ENCODE assay signal across 13 mouse cellular contexts in the genomic region with DNA sequence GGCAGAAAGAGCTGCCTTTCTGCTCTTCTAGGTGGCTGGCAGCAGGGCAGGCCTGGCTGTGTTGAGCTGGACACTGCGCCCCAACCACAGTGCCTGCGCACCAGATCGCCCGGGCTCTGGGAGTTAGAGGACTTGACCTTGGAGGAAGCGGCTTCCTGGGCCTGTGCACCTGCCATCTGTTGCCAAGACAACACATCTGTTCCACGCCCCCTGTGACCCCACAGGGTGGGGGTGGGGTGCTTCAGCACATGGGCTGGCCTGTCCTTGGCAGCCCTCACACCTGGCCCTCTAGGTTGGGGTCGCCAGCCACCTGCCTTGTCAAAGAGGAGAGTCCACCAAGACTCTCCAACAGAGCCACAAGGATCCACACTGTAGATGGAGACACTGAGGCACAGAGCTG. TPM values are rescaled to one million over a fixed set of nuclear protein-coding genes. Genes with fewer than 3 reads are reported as not detected.
DNase-seq lines count a peak whose midpoint lies in the region; ATAC-seq lines count a peak whose summit lies in the region.
"Had no signal": no experiment of that assay in that cellular context is flagged by ENCODE, and none has a peak within 500 bp of the region (broad histone marks: within the 10 kb centered on the region; RNA-seq: fewer than 3 reads in every experiment).

No protein-coding gene starts in this region.

- H3K27ac ChIP-seq in hindbrain, embryonic 12.5 days: peak overlapping the region; percentile 93; the same call in 1 of the 2 replicates
- no peak overlapping the region for H3K27ac ChIP-seq in hindbrain, embryonic 14.5 days
- H3K27ac ChIP-seq in neural tube, embryonic 13.5 days (replicated peaks): peak overlapping the region; percentile 92; the same call in 1 of the 2 replicates

- no peak for ATAC-seq in hindbrain, embryonic 12.5 days (ENCODE audit: low FRiP score)
- no peak for ATAC-seq in hindbrain, embryonic 14.5 days (ENCODE audit: low FRiP score)
- no peak for ATAC-seq in neural tube, embryonic 13.5 days (ENCODE audit: low read depth)
- no peak for ATAC-seq in megakaryocyte, adult 5-6 weeks (ENCODE audit: poor library complexity, severe bottlenecking)

- H3K9ac ChIP-seq in hindbrain, embryonic 12.5 days: peak overlapping the region; percentile 29; the same call in 1 of the 2 replicates
- no peak overlapping the region for H3K9ac ChIP-seq in hindbrain, embryonic 14.5 days
- no peak overlapping the region for H3K9ac ChIP-seq in neural tube, embryonic 13.5 days

- peak; percentile 32 for DNase-seq in adrenal gland, postnatal 14 days
- DNase-seq in adrenal gland, adult 18-20 months (ENCODE audit: low spot score in 2 of 2): no peak
- no peak for DNase-seq in hindbrain, embryonic 14.5 days (ENCODE audit: low spot score)
- DNase-seq in embryo, embryonic 11 days: peak; percentile 60
- no peak for DNase-seq in spleen, postnatal 4 days (ENCODE audit: low spot score in 2 of 2)
- DNase-seq: adrenal gland, adult 2 months; left cerebral cortex, postnatal 4 days had no signal

- 50% methylated on average over 7 of the region's 7 CpGs for WGBS in hindbrain, embryonic 12.5 days
- 51% methylated on average over 7 of the region's 7 CpGs for WGBS in hindbrain, embryonic 14.5 days
- WGBS in neural tube, embryonic 13.5 days: 64% methylated on average over 7 of the region's 7 CpGs

- no peaks in the 10 kb centered on the region for H3K9me3 ChIP-seq in hindbrain, embryonic 12.5 days (replicated peaks)
- H3K9me3 ChIP-seq in hindbrain, embryonic 14.5 days (ENCODE audit: control insufficient read depth, low read length): no peaks in the 10 kb centered on the region
- no peaks in the 10 kb centered on the region for H3K9me3 ChIP-seq in neural tube, embryonic 13.5 days
- H3K9me3 ChIP-seq: embryonic facial prominence, embryonic 12.5 days had no signal

- H3K36me3 ChIP-seq in hindbrain, embryonic 12.5 days: no peaks in the 10 kb centered on the region
- H3K36me3 ChIP-seq in hindbrain, embryonic 14.5 days (replicated peaks; ENCODE audit: control insufficient read depth, insufficient read depth): no peaks in the 10 kb centered on the region
- no peaks in the 10 kb centered on the region for H3K36me3 ChIP-seq in neural tube, embryonic 13.5 days
- H3K36me3 ChIP-seq: embryonic facial prominence, embryonic 12.5 days had no signal

- no peak overlapping the region for H3K4me2 ChIP-seq in hindbrain, embryonic 12.5 days (replicated peaks)
- no peak overlapping the region for H3K4me2 ChIP-seq in hindbrain, embryonic 14.5 days (replicated peaks)
- no peak overlapping the region for H3K4me2 ChIP-seq in neural tube, embryonic 13.5 days
- H3K4me2 ChIP-seq: embryonic facial prominence, embryonic 12.5 days; heart, embryonic 11.5 days had no signal

- H3K4me1 ChIP-seq in hindbrain, embryonic 12.5 days: peaks cover 61% of the 10 kb centered on the region
- H3K4me1 ChIP-seq in hindbrain, embryonic 14.5 days (replicated peaks; ENCODE audit: control insufficient read depth, insufficient read depth, low read length): peaks cover 29% of the 10 kb centered on the region
- H3K4me1 ChIP-seq in neural tube, embryonic 13.5 days (replicated peaks): peaks cover 51% of the 10 kb centered on the region

- H3K4me3 ChIP-seq in hindbrain, embryonic 12.5 days: no peak overlapping the region
- H3K4me3 ChIP-seq in hindbrain, embryonic 14.5 days (replicated peaks; ENCODE audit: low read length): no peak overlapping the region
- no peak overlapping the region for H3K4me3 ChIP-seq in neural tube, embryonic 13.5 days
- H3K4me3 ChIP-seq: embryonic facial prominence, embryonic 12.5 days; myocyte had no signal

- peaks cover 13% of the 10 kb centered on the region for H3K27me3 ChIP-seq in hindbrain, embryonic 12.5 days
- no peaks in the 10 kb centered on the region for H3K27me3 ChIP-seq in hindbrain, embryonic 14.5 days (ENCODE audit: control insufficient read depth, insufficient read depth, low read length)
- peaks cover 3% of the 10 kb centered on the region; the same call in 1 of the 2 replicates for H3K27me3 ChIP-seq in neural tube, embryonic 13.5 days
- H3K27me3 ChIP-seq: embryonic facial prominence, embryonic 12.5 days had no signal

RNA-seq across cellular contexts. Expression of a gene that starts 21.6 kb away (rescaled TPM):
- 22.0 and 23.2 TPM in 2 replicates for total RNA-seq in adrenal gland, postnatal 14 days (2021)
- 10 to 100 TPM; 26.1 to 44.5 TPM for total RNA-seq in adrenal gland, adult 18-20 months (2021)
- polyA plus RNA-seq in hindbrain, embryonic 12.5 days (2016; fragmentation: Nextera tagmentation; extraction: Ambion mirVana): 50.6 and 51.2 TPM in 2 replicates
- 76.9 and 81.2 TPM in 2 replicates for polyA plus RNA-seq in hindbrain, embryonic 14.5 days (2014; fragmentation: Nextera tagmentation; extraction: Ambion mirVana)
- 50.5 and 57.5 TPM in 2 replicates for polyA plus RNA-seq in neural tube, embryonic 13.5 days (2015; fragmentation: Nextera tagmentation; extraction: Ambion mirVana)
- 4.2 and 4.4 TPM in 2 replicates for total RNA-seq in megakaryocyte, adult 5-6 weeks (2015)
- total RNA-seq in megakaryocyte, adult 5-6 weeks (2017): 5.7 and 7.3 TPM in 2 replicates

RNA-seq across cellular contexts. Expression of a gene that starts 21.8 kb away (rescaled TPM):
- total RNA-seq in adrenal gland, postnatal 14 days (2021): 14.6 and 18.0 TPM in 2 replicates
- 10 to 100 TPM; 19.4 to 29.9 TPM for total RNA-seq in adrenal gland, adult 18-20 months (2021)
- 27.3 and 31.5 TPM in 2 replicates for polyA plus RNA-seq in hindbrain, embryonic 12.5 days (2016; fragmentation: Nextera tagmentation; extraction: Ambion mirVana)
- 30.7 and 30.8 TPM in 2 replicates for polyA plus RNA-seq in hindbrain, embryonic 14.5 days (2014; fragmentation: Nextera tagmentation; extraction: Ambion mirVana)
- 25.2 and 28.2 TPM in 2 replicates for polyA plus RNA-seq in neural tube, embryonic 13.5 days (2015; fragmentation: Nextera tagmentation; extraction: Ambion mirVana)
- total RNA-seq in megakaryocyte, adult 5-6 weeks (2015): 2.0 and 2.5 TPM in 2 replicates
- total RNA-seq in megakaryocyte, adult 5-6 weeks (2017): 3.6 and 4.2 TPM in 2 replicates

Comparison
In these comparisons a context has a peak if more than half of its experiments do, and no peak if none do; other contexts are left out.
1. DNase-seq: peak in adrenal gland, postnatal 14 days (single experiment) and embryo, embryonic 11 days (single experiment); none in adrenal gland, adult 18-20 months (0 of 2), hindbrain, embryonic 14.5 days (single experiment) and spleen, postnatal 4 days (0 of 2).